Mouse (Mus musculus) intestine, embryonic 16.5 days (tissue): Measurements from ENCODE around the gene Il10rb. TPM values are rescaled to one million over a fixed set of nuclear protein-coding genes. Genes with fewer than 3 reads are reported as not detected.

Experiments
- ATAC-seq: fragments of 200-750 bp; cut with Nextera tagmentation; 2 replicates; pipeline ENCODE4 v1.8.0; 2017; ENCODE audit warnings: moderate TSS enrichment, moderate library complexity
- H3K27ac ChIP-seq: fragments of 300-500 bp; sonication (generic); 2 replicates; pipeline ENCODE4 v1.5.1; 2014; ENCODE audit warnings: mild to moderate bottlenecking, low read length
- H3K27me3 ChIP-seq: fragments of 300-500 bp; sonication (generic); replicated peaks from 2 replicates; pipeline ENCODE4 v1.6.1; 2014; ENCODE audit warnings: low read length, control low read depth, mixed read lengths; ENCODE audit not compliant: control insufficient read depth, insufficient read depth
- H3K36me3 ChIP-seq: fragments of 300-500 bp; sonication (generic); 2 replicates; pipeline ENCODE4 v1.6.1; 2014; ENCODE audit warnings: low read length, control low read depth; ENCODE audit not compliant: control insufficient read depth, insufficient read depth
- H3K4me1 ChIP-seq: fragments of 300-500 bp; sonication (generic); 2 replicates; pipeline ENCODE4 v1.6.1; 2014; ENCODE audit warnings: low read length, control low read depth, mixed read lengths; ENCODE audit not compliant: control insufficient read depth, insufficient read depth
- H3K4me2 ChIP-seq: fragments of 300-500 bp; sonication (generic); 2 replicates; pipeline ENCODE4 v1.6.1; 2014; ENCODE audit warnings: low read depth, low read length, control low read depth
- H3K4me3 ChIP-seq: fragments of 300-500 bp; sonication (generic); 2 replicates; pipeline ENCODE4 v1.5.1; 2014; ENCODE audit warnings: mild to moderate bottlenecking, low read length
- H3K9ac ChIP-seq: fragments of 300-500 bp; sonication (generic); 2 replicates; pipeline ENCODE4 v1.6.1; 2014; ENCODE audit warnings: low read depth, low read length
- H3K9me3 ChIP-seq: fragments of 300-500 bp; sonication (generic); 2 replicates; pipeline ENCODE4 v1.6.1; 2016; ENCODE audit warnings: low read length, control low read depth; ENCODE audit not compliant: control insufficient read depth
- WGBS: fragments of 180-500 bp; shearing (Covaris S2); extraction: QIAGEN DNeasy Blood & Tissue Kit; methylation state at CpG from one replicate; pipeline ENCODE4 v1.1.7; 2014; 5-methylcytosine and 5-hydroxymethylcytosine counted together
- polyA plus RNA-seq: library from polyadenylated mRNA; unstranded; fragments of >200 nt; fragmentation: Nextera tagmentation; extraction: Ambion mirVana; gene quantifications from 2 replicates; pipeline ENCODE4 v1.2.1, GENCODE M21; 2015

Gene Il10rb
- 103 and 120 TPM in 2 replicates for polyA plus RNA-seq

DNA sequence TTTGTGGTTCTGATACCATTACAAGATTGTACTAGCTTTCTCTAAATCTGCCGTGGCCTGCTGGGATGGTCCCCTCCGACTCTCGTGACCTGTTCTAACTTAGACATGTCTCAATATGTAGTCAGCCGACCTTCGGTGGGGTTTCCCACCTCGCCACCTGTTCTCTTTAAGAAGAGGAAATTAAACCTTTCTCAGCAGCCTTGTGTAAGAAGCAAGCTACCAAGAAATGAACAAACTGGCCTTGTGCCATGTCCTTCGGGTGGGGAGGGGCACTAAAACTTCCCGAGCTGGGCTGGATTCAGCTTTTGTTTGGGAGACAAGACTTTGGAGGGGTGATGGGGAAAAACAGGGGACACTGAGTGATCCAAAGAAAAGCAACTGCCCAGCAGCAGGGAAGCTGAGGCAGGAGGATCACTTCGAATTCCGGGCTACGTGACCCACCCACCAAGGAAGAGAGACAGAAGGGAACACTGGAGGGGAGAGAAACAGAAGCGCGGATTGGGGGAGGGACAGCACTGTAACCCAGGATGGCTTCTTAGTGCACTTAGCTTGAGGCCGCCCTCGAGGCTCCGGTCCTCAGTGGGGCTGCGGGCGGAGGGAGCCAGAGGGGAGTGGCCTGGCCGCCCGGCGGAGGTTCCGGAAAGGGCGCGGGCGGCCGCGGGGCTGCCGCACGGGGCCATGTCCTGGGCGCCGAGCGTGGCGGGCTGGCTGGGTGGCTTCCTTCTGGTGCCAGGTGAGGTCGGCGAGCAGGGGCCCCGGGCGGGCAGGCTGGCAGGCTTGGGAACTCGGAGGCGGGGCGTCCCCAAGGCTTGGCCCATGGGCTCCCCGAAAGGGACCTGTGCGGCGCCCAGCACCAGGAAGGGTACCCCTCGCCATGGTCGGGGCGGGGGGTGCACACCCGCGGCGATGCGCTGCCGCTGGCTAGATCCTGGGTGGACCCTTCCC lies at the start of gene Il10rb:
Il10rb (plus strand) TSS at position 525 of the 945 bp plus-strand sequence.
- Histone ChIP-seq H3K4me1 (peaks cover 25% of the 10 kb centered on the region), H3K9ac (peak within 1 kb of the TSS; percentile 96), H3K27me3 (no peaks in the 10 kb centered on the region), H3K9me3 (no peaks in the 10 kb centered on the region), H3K36me3 (no peaks in the 10 kb centered on the region), H3K27ac (peak within 1 kb of the TSS; percentile 94), H3K4me2 (peak within 1 kb of the TSS; percentile 50), H3K4me3 (peak within 1 kb of the TSS; percentile 90)
- WGBS = 5% methylated on average over 48 of the region's 51 CpGs
- ATAC-seq = peak; percentile 70

DNA sequence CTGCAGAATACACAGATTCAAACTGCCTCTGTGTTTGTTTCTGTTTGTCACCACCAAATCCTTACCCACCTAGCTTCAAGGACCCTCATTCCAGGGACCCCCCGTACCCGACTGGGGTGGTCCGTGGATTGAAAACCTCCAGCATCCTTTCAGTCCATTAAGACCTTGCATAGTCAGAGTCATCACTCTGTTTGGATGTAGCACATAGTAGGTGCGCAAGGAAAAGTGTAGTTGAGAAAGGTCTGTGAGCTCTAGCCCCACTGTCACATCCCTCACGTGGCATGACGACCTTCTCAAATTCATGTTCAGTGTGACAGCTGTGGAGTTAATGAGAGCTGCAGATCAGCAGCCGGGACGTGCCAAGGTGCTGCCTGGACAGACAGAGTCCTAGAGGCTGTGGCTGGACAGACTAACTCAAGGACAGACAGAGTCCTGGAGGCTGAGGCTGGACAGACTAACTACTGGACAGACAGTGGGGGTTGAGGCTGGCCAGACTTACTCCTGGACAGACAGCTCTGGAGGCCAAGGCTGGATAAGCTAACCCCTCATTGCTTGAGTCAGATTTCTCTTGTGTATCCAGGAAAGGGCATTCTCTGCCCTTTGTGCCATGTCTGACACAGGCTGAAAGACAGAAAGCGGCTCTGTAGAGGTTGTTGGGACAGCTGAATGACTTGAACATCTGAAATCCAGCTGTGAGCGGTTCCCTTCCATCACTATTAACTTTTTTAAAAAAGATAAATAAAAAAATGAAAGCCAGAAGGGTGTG lies 49.0 kb upstream of the Il10rb start:
- Histone ChIP-seq H3K4me3 (no peak overlapping the region), H3K9me3 (no peaks in the 10 kb centered on the region), H3K4me2 (no peak overlapping the region), H3K27me3 (no peaks in the 10 kb centered on the region), H3K9ac (no peak overlapping the region), H3K27ac (no peak overlapping the region), H3K36me3 (no peaks in the 10 kb centered on the region), H3K4me1 (no peaks in the 10 kb centered on the region)
- WGBS = 73% methylated on average over 10 of the region's 10 CpGs
- no peak for ATAC-seq

DNA sequence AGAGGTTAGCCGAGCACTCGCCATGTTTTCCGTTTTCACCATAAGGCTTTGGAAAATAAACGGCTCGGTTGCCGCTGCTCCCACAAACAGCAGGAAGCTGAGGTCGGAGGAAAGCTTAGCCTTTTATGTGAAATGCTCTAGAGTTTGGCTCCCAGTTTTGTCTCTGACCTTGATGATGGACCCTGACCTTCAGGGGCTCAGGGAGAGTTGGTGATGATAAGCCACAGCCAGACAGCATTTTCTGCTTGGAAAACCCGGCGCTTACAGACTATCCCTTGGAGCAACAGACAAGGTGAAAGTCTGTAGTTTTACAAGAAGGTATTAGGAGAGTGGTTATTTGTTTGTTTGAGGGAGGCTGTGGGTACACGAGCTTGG lies 48.5 kb upstream of the Il10rb start:
- no peaks in the 10 kb centered on the region for H3K36me3 ChIP-seq
- no peak overlapping the region for H3K27ac ChIP-seq
- no peak overlapping the region for H3K4me3 ChIP-seq
- no peaks in the 10 kb centered on the region for H3K9me3 ChIP-seq
- ATAC-seq = no peak
- no peaks in the 10 kb centered on the region for H3K4me1 ChIP-seq
- no peaks in the 10 kb centered on the region for H3K27me3 ChIP-seq
- no peak overlapping the region for H3K4me2 ChIP-seq
- WGBS = 56% methylated on average over 10 of the region's 10 CpGs
- no peak overlapping the region for H3K9ac ChIP-seq

DNA sequence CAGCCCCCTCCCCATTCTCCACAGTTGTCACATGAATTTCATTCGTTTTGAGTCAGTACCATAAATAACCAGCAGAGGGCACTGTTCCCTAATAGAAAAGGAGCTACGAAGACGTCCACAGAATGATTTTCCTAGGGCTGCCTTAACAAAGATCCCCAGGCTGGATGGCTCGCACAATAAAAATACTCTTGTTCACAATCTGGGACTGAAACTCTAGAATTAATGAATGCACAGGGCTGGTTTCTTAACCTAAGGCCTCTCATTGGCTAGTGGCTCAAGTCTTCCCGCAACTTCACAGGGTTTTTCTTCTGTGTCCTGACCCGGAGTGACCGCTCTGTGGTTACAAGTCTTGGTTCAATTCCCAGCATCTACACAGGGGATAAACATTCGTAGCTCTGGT lies 47.4 kb upstream of the Il10rb start:
- H3K9ac ChIP-seq = no peak overlapping the region
- H3K36me3 ChIP-seq = no peaks in the 10 kb centered on the region
- H3K27me3 ChIP-seq = no peaks in the 10 kb centered on the region
- H3K27ac ChIP-seq = no peak overlapping the region
- H3K4me3 ChIP-seq = no peak overlapping the region
- H3K4me2 ChIP-seq = no peak overlapping the region
- H3K9me3 ChIP-seq = no peaks in the 10 kb centered on the region
- WGBS = 37% methylated on average over 8 of the region's 8 CpGs
- peak; percentile 24; the same call in 1 of the 2 replicates for ATAC-seq
- 0 out of 2 replicates have a peak, but pooled peaks cover 1% of the 10 kb centered on the region for H3K4me1 ChIP-seq

DNA sequence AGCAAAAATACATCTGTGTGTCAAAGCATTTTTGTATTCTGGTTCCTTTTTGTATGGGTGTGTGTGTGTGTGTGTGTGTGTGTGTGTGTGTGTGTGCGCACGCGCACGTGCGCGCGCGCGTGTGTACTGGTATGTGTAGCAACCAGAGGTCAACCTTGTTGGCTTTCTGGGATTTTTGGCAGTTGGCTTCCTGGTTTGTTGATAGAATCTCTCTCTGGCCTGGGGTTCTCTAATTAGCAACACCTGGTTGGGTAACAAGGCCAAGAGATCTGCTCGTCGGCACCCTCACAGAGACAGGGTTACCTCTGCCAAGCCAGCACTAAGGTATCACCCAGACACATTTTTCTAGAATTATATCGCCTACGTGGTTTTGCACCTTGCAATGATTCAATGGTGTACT lies 46.4 kb upstream of the Il10rb start:
- Histone ChIP-seq H3K27ac (no peak overlapping the region), H3K36me3 (no peaks in the 10 kb centered on the region), H3K27me3 (no peaks in the 10 kb centered on the region), H3K9ac (no peak overlapping the region), H3K4me2 (no peak overlapping the region), H3K4me1 (0 out of 2 replicates have a peak, but pooled peaks cover 4% of the 10 kb centered on the region), H3K9me3 (no peaks in the 10 kb centered on the region), H3K4me3 (no peak overlapping the region)
- WGBS = 93% methylated on average over 13 of the region's 13 CpGs
- no peak for ATAC-seq

DNA sequence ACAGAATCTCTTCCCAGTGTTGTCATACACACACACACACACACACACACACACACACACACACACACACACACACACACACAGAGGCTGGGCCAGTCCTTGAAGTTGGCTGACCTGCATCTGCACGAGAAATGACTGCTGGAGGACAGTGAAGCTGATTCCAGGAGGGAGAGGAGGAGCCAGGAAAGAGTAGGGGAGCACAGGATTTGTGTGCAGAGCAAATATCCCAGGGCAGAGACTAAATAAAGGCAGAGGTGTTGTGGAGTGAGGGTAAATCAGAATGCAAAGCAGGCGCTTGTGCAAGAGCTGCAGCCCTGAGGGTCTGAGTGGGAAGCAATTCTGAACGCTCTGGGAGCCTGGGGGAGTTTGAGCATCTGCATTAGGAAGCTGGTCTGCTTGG lies 45.8 kb upstream of the Il10rb start:
- H3K9me3 ChIP-seq = no peaks in the 10 kb centered on the region
- H3K27ac ChIP-seq = no peak overlapping the region
- H3K4me3 ChIP-seq = no peak overlapping the region
- no peak for ATAC-seq
- 0 out of 2 replicates have a peak, but pooled peaks cover 4% of the 10 kb centered on the region for H3K4me1 ChIP-seq
- H3K9ac ChIP-seq = no peak overlapping the region
- WGBS = 52% methylated on average over 3 of the region's 3 CpGs
- no peaks in the 10 kb centered on the region for H3K36me3 ChIP-seq
- no peaks in the 10 kb centered on the region for H3K27me3 ChIP-seq
- H3K4me2 ChIP-seq = no peak overlapping the region

DNA sequence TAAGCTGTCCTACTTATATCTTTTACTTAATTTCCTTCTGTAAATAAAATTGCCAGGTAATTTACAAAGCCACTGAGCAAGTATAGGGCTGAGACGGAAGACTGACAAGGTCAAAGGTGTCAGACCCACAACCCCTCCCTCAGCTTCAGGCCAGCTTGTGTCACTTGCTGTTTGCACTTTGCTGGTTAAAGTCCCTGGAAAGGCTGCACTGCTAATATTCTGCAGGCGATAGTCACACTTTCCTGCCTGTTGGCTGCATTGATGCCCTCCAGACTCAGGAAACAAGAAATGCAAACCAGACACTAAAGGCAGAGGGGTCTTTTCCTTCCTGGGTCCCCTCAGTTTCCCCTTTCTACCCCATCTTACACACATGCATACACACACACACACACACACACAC lies 44.0 kb upstream of the Il10rb start:
- Histone ChIP-seq H3K4me3 (no peak overlapping the region), H3K36me3 (no peaks in the 10 kb centered on the region), H3K9ac (no peak overlapping the region), H3K4me2 (no peak overlapping the region), H3K27ac (no peak overlapping the region), H3K9me3 (no peaks in the 10 kb centered on the region), H3K27me3 (no peaks in the 10 kb centered on the region), H3K4me1 (0 out of 2 replicates have a peak, but pooled peaks cover 4% of the 10 kb centered on the region)
- 60% methylated on average over 2 of the region's 2 CpGs for WGBS
- ATAC-seq = no peak

DNA sequence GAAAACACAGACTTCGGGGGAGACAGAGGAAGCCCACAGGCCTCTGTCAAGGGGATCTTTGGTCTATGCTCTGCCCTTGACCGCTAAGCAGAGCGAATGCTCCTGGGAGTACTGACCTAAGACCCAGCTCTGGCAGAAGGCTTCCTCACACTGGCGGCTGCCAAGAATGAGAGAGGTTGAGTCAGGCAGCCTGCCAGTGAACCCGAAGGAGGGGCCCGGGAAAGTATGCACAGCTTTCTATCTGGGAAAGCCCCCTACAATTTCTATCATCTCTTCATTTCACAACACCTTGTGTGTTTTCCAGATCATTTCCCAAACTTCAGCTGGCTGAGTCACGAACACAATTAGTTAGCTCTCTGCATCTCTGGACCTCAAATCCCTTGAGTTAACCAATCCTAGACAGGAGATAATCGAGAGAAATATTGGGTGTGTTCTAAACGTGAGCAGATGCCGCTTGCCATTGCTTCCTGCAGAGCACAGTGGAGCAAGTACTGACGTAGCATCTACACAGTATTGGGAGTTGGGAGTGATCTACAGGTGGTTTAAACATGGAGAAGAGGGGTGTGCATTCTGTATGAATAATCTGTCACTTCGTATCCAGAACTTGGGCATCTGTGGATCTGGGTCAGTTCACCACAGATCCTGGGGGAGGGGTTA lies 43.2 kb upstream of the Il10rb start:
- Histone ChIP-seq H3K9me3 (no peaks in the 10 kb centered on the region), H3K9ac (no peak overlapping the region; the same call in 1 of the 2 replicates), H3K36me3 (no peaks in the 10 kb centered on the region), H3K27me3 (no peaks in the 10 kb centered on the region), H3K4me1 (0 out of 2 replicates have a peak, but pooled peaks cover 4% of the 10 kb centered on the region), H3K4me3 (no peak overlapping the region), H3K4me2 (no peak overlapping the region), H3K27ac (peak overlapping the region; percentile 67)
- 53% methylated on average over 12 of the region's 12 CpGs for WGBS
- peak; percentile 51 for ATAC-seq

DNA sequence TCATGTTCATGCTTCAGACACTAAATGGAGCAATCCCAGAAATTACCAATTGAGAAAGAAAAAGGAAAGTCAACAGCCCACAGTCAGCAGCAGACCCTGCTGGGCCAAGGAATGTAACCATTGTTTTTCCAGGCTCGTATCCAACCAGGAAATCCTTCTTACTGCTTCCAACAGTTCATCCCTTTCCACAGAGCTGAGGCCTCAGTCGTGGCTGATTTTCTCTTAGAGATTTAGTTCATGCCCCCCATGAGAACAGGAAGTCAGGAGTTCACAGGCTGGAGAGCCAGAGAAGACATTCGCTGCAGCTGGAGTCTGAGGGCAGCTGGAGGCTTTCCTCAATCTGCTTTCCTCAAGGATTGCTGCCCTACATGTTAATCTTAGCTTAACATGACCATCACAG lies 42.5 kb upstream of the Il10rb start:
- Histone ChIP-seq H3K36me3 (no peaks in the 10 kb centered on the region), H3K9me3 (no peaks in the 10 kb centered on the region), H3K9ac (no peak overlapping the region), H3K4me3 (no peak overlapping the region), H3K27ac (peak overlapping the region; percentile 67), H3K27me3 (no peaks in the 10 kb centered on the region), H3K4me2 (no peak overlapping the region), H3K4me1 (0 out of 2 replicates have a peak, but pooled peaks cover 4% of the 10 kb centered on the region)
- ATAC-seq = peak; percentile 49
- WGBS = 21% methylated on average over 3 of the region's 3 CpGs
